In the genomic region with DNA sequence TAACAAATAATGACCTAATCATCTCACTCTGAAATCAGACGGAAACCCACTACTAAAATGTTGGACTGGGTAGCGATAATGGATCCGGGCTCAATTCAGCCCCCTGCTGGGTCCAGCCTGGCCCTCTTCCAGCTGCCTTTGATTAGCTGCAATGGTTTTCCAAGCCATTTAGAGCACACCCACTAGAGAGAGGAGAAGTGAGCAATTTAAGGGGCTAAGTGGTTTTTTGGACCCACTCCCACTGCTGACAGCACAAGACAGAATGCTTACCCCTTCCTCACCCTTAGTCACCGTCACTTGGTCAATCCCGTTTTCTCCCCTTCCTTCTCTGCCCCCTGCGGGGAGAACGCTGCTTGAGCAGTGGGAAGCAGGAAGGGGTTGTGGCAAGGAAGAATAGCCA, we compare ENCODE assay signal across 8 mouse cellular contexts. TPM values are rescaled to one million over a fixed set of nuclear protein-coding genes. Genes with fewer than 3 reads are reported as not detected.
DNase-seq lines count a peak whose midpoint lies in the region; ATAC-seq lines count a peak whose summit lies in the region.

No protein-coding gene starts in this region.

- DNase-seq in heart, postnatal 10 days, result no peak
- peak; percentile 63 for DNase-seq in NIH3T3 (ENCODE audit: low read depth)
- no peak for DNase-seq in midbrain, embryonic 10.5 days (ENCODE audit: low spot score)
- no peak for DNase-seq in thymus, postnatal 10 days (ENCODE audit: low spot score in 2 of 2)
- no peak for DNase-seq in thymus, postnatal 0 days (ENCODE audit: low spot score)
- no peak for DNase-seq in kidney, adult 11 months

- peak overlapping the region; percentile 71 for H3K4me2 ChIP-seq in heart, embryonic 13.5 days
- H3K4me2 ChIP-seq in forebrain, embryonic 12.5 days, result peak overlapping the region; percentile 47

- peaks cover 16% of the 10 kb centered on the region for H3K4me1 ChIP-seq in heart, embryonic 13.5 days
- H3K4me1 ChIP-seq in forebrain, embryonic 12.5 days, result peaks cover 29% of the 10 kb centered on the region
- H3K4me1 ChIP-seq in midbrain, embryonic 10.5 days, result peaks cover 42% of the 10 kb centered on the region

- no peak for ATAC-seq in heart, embryonic 13.5 days (ENCODE audit: extremely low read depth, insufficient number of reproducible peaks, low FRiP score, low TSS enrichment)
- ATAC-seq in forebrain, embryonic 12.5 days (ENCODE audit: low FRiP score), result peak; percentile 77

- H3K27ac ChIP-seq in heart, embryonic 13.5 days (replicated peaks), result no peak overlapping the region
- peak overlapping the region; percentile 70 for H3K27ac ChIP-seq in forebrain, embryonic 12.5 days
- no peak overlapping the region for H3K27ac ChIP-seq in midbrain, embryonic 10.5 days (replicated peaks)

- intact Hi-C loops in heart, postnatal 10 days (cut with DNase I), result loop anchor here (5.0 to 10.0 kb wide), 3 partner anchors 65 to 125 kb away; no protein-coding TSS in a partner anchor

- H3K36me3 ChIP-seq in heart, embryonic 13.5 days, result no peaks in the 10 kb centered on the region
- H3K36me3 ChIP-seq in forebrain, embryonic 12.5 days (replicated peaks), result no peaks in the 10 kb centered on the region
- no peaks in the 10 kb centered on the region for H3K36me3 ChIP-seq in midbrain, embryonic 10.5 days

- peaks cover 25% of the 10 kb centered on the region for H3K27me3 ChIP-seq in heart, embryonic 13.5 days (replicated peaks)
- peaks cover 66% of the 10 kb centered on the region for H3K27me3 ChIP-seq in forebrain, embryonic 12.5 days
- peaks cover 28% of the 10 kb centered on the region for H3K27me3 ChIP-seq in midbrain, embryonic 10.5 days (ENCODE audit: low read depth, poor library complexity, severe bottlenecking)

- H3K9me3 ChIP-seq in heart, embryonic 13.5 days, result no peaks in the 10 kb centered on the region
- no peaks in the 10 kb centered on the region for H3K9me3 ChIP-seq in forebrain, embryonic 12.5 days
- H3K9me3 ChIP-seq in midbrain, embryonic 10.5 days (replicated peaks), result no peaks in the 10 kb centered on the region

- peak overlapping the region; percentile 60 for H3K9ac ChIP-seq in heart, embryonic 13.5 days
- peak overlapping the region; percentile 21; the same call in 1 of the 2 replicates for H3K9ac ChIP-seq in forebrain, embryonic 12.5 days

- peak overlapping the region; percentile 39 for H3K4me3 ChIP-seq in heart, embryonic 13.5 days
- H3K4me3 ChIP-seq in forebrain, embryonic 12.5 days (replicated peaks), result peak overlapping the region; percentile 15; the same call in 1 of the 2 replicates
- peak overlapping the region; percentile 39 for H3K4me3 ChIP-seq in midbrain, embryonic 10.5 days

- WGBS in heart, embryonic 13.5 days, result 4% methylated on average over 7 of the region's 7 CpGs
- 0% methylated on average over 7 of the region's 7 CpGs for WGBS in forebrain, embryonic 12.5 days
- 5% methylated on average over 7 of the region's 7 CpGs for WGBS in midbrain, embryonic 10.5 days

RNA-seq across cellular contexts. Expression of a gene that starts 24.9 kb away (rescaled TPM):
- polyA plus RNA-seq in heart, embryonic 13.5 days (2015; fragmentation: Nextera tagmentation; extraction: Ambion mirVana), result 21.1 and 22.8 TPM in 2 replicates
- 10 to 100 TPM; 33.9 to 41.2 TPM for total RNA-seq in heart, postnatal 10 days (2021)
- 73.4 and 77.7 TPM in 2 replicates for polyA plus RNA-seq in forebrain, embryonic 12.5 days (2016; fragmentation: Nextera tagmentation; extraction: Ambion mirVana)
- polyA plus RNA-seq in midbrain, embryonic 10.5 days (2016; fragmentation: Nextera tagmentation; extraction: Ambion mirVana), result 26.9 and 37.6 TPM in 2 replicates
- 21.7 and 23.9 TPM in 2 replicates for polyA plus RNA-seq in thymus, postnatal 0 days (2015; fragmentation: Nextera tagmentation; extraction: Ambion mirVana)

RNA-seq across cellular contexts. Expression of a gene that starts 25.2 kb away (rescaled TPM):
- 0.20 and 0.28 TPM in 2 replicates for polyA plus RNA-seq in heart, embryonic 13.5 days (2015; fragmentation: Nextera tagmentation; extraction: Ambion mirVana)
- total RNA-seq in heart, postnatal 10 days (2021), result not detected
- not detected in 2 replicates for polyA plus RNA-seq in forebrain, embryonic 12.5 days (2016; fragmentation: Nextera tagmentation; extraction: Ambion mirVana)
- polyA plus RNA-seq in midbrain, embryonic 10.5 days (2016; fragmentation: Nextera tagmentation; extraction: Ambion mirVana), result 0.12 TPM in 1 of 2 replicates, not detected in the other
- not detected in 2 replicates for polyA plus RNA-seq in thymus, postnatal 0 days (2015; fragmentation: Nextera tagmentation; extraction: Ambion mirVana)

RNA-seq across cellular contexts. Expression of a gene that starts 32.5 kb away (rescaled TPM):
- polyA plus RNA-seq in heart, embryonic 13.5 days (2015; fragmentation: Nextera tagmentation; extraction: Ambion mirVana), result 0.09 and 0.13 TPM in 2 replicates
- 1 to 10 TPM; 4.2 to 6.7 TPM for total RNA-seq in heart, postnatal 10 days (2021)
- not detected in 2 replicates for polyA plus RNA-seq in forebrain, embryonic 12.5 days (2016; fragmentation: Nextera tagmentation; extraction: Ambion mirVana)
- 0.05 TPM in 1 of 2 replicates, not detected in the other for polyA plus RNA-seq in midbrain, embryonic 10.5 days (2016; fragmentation: Nextera tagmentation; extraction: Ambion mirVana)
- 1.6 and 1.9 TPM in 2 replicates for polyA plus RNA-seq in thymus, postnatal 0 days (2015; fragmentation: Nextera tagmentation; extraction: Ambion mirVana)
